Mouse (Mus musculus): ENCODE data around the gene Nr4a1.

GRCm38 (mm10) chr15:101204781-101205180 lies 49.3 kb upstream of the Nr4a1 start:
- no peak for TF ChIP-seq CTCF (IDR thresholded peaks at IDR 0.05; ENCODE audit: control insufficient read depth, insufficient read depth, insufficient replicate concordance, low read depth, low read length)
- no peak for TF ChIP-seq POLR2A (IDR thresholded peaks at IDR 0.05; ENCODE audit: control insufficient read depth, low read depth, low read length)

All from testis, adult 2 months (tissue).